Mouse (Mus musculus) right cerebral cortex, postnatal 14 days (tissue): ENCODE results near the gene Tcp11.

ENCODE experiments used
- DNase-seq: peaks from one replicate; pipeline ENCODE4 v3.0.0; 2022

Tcp11 gene

DNA sequence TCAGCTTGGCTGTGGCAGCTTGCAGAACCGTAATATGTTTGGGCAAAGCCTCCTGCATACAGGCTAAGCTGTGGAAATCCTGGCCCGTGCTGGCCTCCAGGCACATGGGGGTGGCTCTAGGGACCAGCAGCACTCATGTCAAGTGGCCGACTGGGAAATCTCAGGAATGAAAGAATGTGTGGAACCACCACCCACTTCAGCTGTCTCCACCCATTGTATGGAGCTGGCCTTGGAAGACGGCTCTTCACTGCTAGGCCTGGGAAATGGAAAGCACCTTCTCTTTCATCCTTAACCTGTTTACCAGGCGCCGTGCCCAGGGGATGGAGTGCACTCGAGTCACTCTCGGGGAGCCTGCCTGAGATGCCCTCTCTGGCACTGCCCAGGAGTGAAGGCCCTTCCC lies 45.5 kb downstream of the Tcp11 start:
- DNase-seq = no peak

DNA sequence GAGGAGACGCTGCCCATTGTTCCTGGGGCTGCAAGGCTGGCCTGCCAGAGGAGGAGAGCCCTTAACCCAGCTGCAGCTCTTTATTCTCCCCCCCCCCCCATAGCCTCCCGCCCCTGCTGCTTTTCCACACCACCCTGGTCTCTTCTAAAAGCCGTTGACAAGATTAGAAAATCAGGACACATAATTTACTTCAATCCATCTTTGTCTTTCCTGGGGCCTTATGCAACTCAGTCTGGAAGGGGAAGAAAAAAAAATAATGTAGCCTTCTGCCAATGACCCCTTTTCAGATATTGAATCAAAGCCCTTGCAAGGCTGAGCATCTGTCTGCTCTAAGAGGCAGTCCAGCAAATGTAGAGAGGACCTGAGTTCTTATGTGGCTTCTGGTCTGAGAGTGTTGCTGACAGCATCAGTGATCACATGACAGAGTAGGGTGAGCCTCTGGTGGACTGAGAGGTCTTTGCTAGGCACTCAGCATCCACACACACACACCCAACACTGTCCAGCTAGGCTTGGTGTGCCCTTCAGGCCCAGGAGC lies 47.3 kb downstream of the Tcp11 start:
- no peak for DNase-seq

DNA sequence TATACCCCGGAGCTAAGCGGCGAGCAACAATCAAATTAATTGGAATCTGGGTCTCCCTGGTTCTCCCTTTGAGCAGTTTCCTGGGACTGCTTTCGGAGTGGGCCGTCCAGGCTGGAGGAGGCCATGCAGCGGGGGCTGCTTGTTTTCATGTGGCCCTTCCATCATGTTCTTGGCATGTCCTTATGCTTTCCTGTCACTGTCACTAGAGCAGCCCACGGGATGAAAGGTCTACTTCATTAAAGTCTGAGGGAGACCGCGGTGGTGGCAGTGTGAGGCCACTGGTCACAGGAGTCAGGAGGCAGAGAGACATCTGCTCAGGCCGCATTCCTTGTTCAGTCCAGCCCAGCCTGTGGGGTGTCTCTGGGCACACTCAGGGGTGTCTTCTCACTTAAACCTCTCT lies 48.2 kb downstream of the Tcp11 start:
- no peak for DNase-seq

DNA sequence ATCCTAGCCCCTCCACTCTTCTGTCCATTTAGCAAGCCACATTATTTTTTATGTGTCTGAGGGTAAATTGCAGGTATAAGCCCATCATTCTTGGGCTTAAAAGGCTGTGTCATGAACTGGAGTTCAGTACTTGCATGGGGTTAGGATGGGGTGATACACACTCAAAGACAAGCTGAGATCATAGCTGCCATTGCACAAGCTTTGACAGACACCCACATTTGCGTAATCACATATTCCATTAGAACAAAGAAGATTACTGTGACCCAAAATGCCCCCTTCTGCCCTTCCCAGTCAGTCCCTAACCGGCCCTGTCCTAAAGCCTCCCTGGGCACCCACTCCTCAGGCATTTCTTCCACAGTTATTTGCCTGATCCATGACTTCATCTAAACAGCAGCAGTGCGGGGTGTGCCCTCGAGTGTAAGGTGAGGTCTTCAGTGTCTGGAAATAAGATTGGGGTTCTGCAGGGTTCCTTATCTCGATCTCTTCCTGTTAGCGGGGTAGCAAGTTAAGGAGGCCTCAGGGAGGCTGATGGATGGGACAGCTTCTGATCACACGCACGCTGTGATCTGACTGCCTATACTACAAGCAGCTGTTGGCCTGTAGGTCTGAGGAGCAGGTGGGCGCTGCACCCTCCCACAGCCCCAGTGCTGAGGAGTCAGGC lies 49.0 kb downstream of the Tcp11 start:
- DNase-seq = no peak

DNA sequence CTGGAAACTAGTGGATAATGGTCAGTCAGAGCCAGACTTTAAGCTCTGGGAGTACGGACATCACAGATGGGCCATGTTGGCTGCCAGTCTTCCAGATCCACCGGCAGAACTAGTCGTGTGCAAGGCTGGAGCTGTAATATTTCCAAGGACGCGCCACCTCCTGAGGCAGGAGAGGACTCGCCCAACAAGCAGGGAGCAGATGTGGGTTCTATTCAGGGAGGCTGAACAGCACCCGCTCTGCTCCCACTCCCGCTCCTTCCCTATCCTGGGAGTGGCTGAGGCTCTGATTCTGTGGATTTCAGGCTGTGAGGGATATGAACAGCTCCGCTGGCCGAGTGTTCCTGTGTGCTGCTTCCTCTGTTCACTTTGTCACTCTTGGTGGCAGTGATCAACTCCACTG lies 50.0 kb downstream of the Tcp11 start:
- peak; percentile 53 for DNase-seq

DNA sequence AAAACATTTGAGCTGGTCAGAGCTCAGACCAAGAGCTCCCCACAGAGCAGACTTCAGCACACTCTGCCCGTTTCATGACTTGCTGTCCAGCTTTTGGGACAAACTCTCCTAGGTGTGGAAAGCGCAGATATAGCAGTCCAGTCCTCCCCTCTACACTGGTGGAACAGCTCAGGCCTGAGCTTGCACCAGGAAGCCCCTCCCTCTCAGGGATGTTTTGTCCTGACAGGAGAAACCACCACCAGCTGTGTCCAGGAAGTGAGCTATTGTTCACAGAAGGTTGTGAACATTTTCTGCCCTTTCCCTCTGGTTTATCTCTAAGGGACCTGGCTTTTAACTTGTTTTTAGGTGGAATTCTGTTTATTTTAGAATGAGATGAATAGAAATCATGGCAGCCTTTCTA lies 51.1 kb downstream of the Tcp11 start:
- no peak for DNase-seq

DNA sequence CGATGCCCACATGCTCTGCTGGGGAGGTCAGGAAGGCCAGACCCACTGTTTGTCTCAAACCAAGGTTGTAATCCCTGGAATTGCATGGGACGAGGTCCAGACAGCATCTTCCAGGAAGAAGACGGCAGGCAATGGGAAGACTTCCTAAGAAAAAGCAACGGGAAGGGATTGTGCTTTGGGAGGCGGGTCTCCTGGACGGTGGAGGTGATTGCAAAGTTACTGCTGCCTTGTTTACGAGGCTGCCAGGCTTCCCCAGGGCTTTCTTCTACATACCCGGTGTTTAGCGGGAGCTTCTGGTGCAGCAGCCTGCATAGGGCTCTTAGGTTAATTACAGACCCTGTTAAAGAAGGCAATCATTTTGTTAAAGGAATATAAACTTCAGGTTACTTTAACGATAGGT lies 52.2 kb downstream of the Tcp11 start:
- no peak for DNase-seq

DNA sequence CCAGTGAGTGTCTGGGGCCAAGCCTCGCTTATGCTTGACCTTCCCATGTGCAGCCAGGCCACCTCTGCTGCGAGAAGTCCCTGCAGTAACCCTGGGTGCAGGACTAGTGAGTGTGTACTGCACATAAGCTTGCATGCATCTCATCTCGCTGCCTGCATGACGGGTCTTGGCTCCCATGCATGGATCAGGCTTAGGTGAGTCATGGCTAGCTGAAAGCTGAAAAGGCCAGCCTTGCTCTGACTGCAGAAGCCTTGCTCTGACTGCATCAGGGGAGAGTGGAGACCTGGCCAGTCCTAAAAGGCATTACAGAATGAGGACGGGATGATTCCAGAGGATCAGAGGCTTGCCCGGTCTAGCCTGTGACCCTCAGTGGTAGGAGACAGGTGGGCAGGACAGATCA lies 53.2 kb downstream of the Tcp11 start:
- no peak for DNase-seq

DNA sequence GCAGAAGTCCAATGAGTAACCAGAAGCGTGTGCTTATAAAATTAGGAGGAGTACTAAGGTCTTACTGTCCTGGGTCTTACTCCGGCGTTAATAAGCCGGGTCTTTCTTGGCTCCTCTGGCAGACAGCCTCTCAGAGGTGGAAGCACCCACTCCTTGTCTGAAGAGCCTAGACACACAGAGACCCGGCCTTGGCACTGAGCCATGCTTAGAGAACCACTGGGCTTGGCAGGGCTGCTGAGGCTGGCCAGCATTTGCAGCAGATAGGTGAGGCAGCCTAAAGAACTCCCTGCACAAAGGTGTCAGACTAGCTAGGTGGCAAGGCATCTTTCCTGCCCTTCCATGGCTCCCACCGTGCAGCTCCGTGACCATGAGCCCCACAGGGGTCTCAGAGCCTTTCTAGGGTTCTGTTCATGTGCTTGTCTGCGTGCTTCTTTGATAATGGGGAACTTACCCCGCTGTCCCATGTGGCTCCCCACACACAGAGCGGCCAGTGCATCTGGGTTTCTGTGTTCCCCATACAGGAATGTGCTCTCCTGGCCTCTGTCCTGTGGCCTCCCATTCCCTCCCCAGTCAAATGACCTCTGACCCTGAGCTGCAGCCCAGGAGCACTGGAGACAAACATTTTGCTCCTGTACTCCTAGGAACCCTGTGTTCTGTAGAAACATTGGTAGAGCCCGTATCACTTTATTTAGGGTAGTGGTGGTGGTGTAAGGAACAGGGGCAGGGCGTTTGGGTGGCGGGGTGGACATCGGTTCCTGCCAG lies 54.1 kb downstream of the Tcp11 start:
- peak; percentile 52 for DNase-seq

DNA sequence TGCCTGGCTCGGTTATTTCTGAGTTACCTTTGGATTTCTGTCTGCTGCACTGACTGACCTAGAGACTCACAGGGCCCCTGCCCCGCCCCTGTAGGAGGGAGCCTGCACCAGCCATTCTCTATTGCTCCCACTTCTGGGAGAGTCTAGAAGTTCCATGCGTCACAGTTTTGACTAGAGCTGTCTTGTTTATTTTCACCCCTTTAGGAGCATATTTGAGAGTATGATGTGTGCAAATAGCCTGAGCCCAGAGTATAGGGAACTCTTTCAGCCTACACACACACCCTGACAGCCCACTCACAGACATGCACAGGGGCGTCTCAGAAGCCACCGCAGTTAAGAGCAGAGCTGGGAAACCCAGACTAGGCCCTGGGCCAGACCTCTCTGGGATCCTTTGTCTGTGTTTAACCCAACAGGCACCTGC lies 54.9 kb downstream of the Tcp11 start:
- DNase-seq = no peak

DNA sequence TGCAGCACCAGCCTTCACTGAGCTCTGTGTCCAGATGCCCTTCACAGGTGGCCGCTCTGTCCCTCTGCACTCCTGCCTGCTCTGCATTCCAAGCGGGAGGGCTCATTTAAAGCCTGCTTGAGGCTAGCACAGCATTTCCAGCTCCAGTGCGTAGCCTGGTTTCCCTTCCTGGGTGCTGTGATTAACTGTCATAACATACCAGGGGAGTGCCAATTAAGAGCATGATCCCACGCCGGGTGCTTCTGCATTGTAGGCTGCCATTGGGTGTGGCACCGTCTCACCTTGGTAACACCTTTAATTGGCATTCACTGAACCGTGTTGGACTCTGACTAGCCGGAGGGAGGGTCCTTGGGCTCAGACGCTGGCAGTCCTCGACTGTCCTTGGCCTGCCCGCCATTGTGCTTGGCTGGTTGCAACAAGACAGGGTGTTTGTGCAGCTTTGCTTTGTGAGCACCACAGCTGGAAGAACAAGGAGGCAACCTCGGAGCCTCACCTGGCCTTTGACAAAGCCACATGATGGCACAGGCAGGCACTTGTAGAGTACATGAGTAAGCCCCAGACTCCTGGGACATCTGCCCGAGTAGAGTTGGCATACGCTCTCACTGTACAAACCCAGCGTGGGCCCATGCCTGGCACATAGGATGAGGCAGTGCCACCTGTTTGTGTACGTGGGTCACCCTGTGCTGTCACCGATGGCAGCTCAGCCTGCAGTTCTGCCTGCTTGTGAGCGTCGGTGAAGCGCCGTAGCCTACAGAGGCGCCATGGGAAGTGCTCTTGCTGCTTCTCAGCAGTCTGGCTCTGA lies 57.4 kb downstream of the Tcp11 start:
- DNase-seq = no peak

DNA sequence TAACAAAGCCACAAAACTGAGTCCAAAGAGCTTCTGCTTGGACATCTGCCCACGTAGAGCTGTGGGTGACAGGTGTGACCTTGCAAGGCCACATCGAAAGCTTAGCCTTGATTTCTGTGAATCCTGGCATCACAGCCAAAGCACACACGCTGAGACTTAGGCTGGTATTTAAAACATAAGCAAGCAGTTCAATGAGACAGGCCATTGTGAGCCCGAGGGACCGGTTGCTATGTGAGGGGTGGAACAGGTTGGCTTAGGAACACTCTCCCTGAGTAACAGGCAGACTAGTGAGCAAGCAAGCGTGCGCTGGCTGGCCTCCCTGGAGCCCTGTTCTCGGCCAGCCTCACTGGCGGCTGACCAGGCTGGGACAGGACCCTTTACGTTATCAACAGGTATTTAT lies 58.5 kb downstream of the Tcp11 start:
- no peak for DNase-seq

DNA sequence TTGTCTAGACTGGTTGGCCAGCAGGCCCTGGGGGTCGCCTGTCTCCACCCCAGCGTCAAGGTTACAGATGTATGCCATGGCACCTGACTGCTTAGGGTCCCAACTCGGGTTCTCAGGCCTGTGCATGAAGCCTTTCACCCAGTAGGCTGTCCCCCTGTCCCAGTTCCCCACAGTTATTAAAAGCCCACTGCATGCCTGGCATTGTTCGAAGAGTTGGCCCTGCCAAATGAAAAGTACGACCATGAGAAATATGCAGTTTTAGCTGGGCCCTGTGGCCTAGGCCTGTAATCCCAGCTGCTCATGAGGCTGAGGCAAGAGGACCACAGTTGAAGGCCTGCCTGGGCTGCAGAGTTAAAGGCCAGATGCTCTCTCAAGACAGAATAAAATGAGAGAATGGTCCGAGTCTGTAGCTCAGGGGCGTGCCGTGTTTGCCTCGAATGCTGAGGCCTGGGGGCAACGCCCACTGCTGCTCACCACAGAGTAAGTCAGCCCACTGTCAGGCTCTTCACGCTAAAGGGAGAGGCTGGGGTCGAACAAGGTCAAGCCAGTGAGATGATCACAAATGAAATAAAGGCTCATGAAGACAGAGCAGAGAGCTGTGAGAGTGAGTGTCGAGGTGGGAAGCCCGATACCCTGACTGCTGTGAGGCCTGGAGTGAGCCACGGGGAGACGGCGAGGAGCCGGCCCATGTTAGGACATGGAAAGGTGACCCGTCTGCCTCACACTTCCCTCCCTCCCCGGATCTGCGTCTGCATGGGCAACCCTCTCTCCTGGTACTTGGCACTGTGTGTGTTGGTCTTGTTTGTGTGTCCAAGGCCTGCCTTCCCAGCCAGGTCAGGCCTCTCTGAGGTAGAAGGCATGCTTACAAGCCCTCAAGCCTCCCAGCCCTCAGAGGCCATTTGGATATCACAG lies 60.4 kb downstream of the Tcp11 start:
- DNase-seq = no peak

DNA sequence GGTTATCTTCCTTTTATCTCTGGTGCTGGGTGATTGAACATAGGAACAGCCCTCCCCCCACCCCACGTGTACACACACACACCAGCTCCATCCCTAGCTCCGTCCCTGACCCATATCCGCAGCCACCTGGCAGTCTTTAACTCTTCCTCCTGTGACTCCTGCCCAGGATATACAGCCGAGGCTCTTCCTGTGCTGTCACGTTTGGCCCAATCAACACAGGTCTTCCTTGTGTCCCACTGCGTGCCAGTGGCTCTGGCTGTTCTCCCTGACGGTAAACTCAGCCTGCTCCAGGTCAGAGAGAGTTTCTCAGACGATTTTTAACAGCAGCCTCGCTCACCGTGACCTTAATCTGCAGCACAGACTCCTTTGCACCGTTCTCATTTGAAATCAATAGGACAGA lies 61.7 kb downstream of the Tcp11 start:
- no peak for DNase-seq

DNA sequence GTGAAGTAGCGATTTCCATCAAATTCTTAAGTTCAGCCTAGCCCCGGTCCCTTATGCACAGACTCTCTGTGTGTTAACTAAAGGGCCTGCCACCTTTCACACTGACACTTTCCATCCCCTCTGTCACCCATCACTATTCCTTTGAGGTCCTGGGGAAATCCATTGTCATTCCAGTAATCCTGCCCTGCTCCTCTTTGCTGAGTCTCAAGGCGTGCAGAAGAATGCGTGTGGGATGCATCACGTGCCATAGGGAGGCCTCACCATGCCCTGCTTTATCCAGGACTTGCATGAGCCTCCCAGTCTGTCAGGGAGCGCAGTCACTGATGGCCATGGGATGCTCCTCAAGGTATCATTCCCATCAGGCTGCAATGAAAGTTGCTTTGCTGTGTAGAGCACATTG lies 62.1 kb downstream of the Tcp11 start:
- DNase-seq = no peak
